8 mouse cellular contexts compared by ENCODE assay signal in genomic region chrX:98890072-98890405, GRCm38 (mm10). TPM values are rescaled to one million over a fixed set of nuclear protein-coding genes. Genes with fewer than 3 reads are reported as not detected.
DNase-seq lines count a peak whose midpoint lies in the region; ATAC-seq and TF ChIP-seq lines count a peak whose summit lies in the region.

No protein-coding gene starts in this region.

- no peak for TF ChIP-seq POLR2A in testis, adult 2 months (IDR thresholded peaks at IDR 0.05; ENCODE audit: control insufficient read depth, low read depth, low read length)

- TF ChIP-seq CTCF in testis, adult 2 months (IDR thresholded peaks at IDR 0.05; ENCODE audit: control insufficient read depth, insufficient read depth, insufficient replicate concordance, low read depth, low read length): no peak

- H3K4me2 ChIP-seq in liver, embryonic 13.5 days: peak overlapping the region; percentile 62
- H3K4me2 ChIP-seq in stomach, embryonic 16.5 days (ENCODE audit: low read depth, low read length): peak overlapping the region; percentile 59

- H3K9ac ChIP-seq in liver, embryonic 13.5 days: no peak overlapping the region; the same call in 1 of the 2 replicates
- peak overlapping the region; percentile 68 for H3K9ac ChIP-seq in stomach, embryonic 16.5 days (ENCODE audit: low read length)

- peak overlapping the region; percentile 83 for H3K4me3 ChIP-seq in testis, adult 2 months (ENCODE audit: control insufficient read depth, low read depth, low read length)
- H3K4me3 ChIP-seq in liver, embryonic 13.5 days (replicated peaks): peak overlapping the region; percentile 54
- H3K4me3 ChIP-seq in stomach, embryonic 16.5 days (replicated peaks; ENCODE audit: low read length): peak overlapping the region; percentile 58

- no peaks in the 10 kb centered on the region for H3K27me3 ChIP-seq in testis, adult 2 months (ENCODE audit: control insufficient read depth, insufficient read depth, low read length)
- H3K27me3 ChIP-seq in liver, embryonic 13.5 days: peaks cover 27% of the 10 kb centered on the region
- H3K27me3 ChIP-seq in stomach, embryonic 16.5 days (ENCODE audit: control insufficient read depth, insufficient read depth, low read length): no peaks in the 10 kb centered on the region; the same call in 1 of the 2 replicates

- 13% methylated on average over 14 of the region's 14 CpGs for WGBS in liver, embryonic 13.5 days (ENCODE audit: insufficient replicate concordance)
- 5% methylated on average over 14 of the region's 14 CpGs for WGBS in stomach, embryonic 16.5 days

- peak; percentile 3 for DNase-seq in gastrocnemius, postnatal 10 days
- DNase-seq in gastrocnemius, adult 8-10 months (ENCODE audit: low spot score in 2 of 2): no peak
- DNase-seq in testis, postnatal 14 days (ENCODE audit: low spot score): no peak
- DNase-seq in liver, embryonic 13.5 days: no peak
- DNase-seq in right cerebral cortex, postnatal 4 days: no peak
- no peak for DNase-seq in kidney, postnatal 10 days

- no peaks in the 10 kb centered on the region; the same call in 1 of the 2 replicates for H3K4me1 ChIP-seq in testis, adult 2 months (ENCODE audit: control insufficient read depth, insufficient read depth, low read length)
- H3K4me1 ChIP-seq in liver, embryonic 13.5 days (replicated peaks): no peaks in the 10 kb centered on the region
- no peaks in the 10 kb centered on the region for H3K4me1 ChIP-seq in stomach, embryonic 16.5 days (ENCODE audit: control insufficient read depth, insufficient read depth, low read length)

- no peaks in the 10 kb centered on the region for H3K36me3 ChIP-seq in testis, adult 2 months (ENCODE audit: control insufficient read depth, insufficient read depth, low read length)
- no peaks in the 10 kb centered on the region for H3K36me3 ChIP-seq in liver, embryonic 13.5 days
- H3K36me3 ChIP-seq in stomach, embryonic 16.5 days (ENCODE audit: control insufficient read depth, insufficient read depth, low read length): no peaks in the 10 kb centered on the region

- H3K9me3 ChIP-seq in liver, embryonic 13.5 days (replicated peaks): no peaks in the 10 kb centered on the region
- H3K9me3 ChIP-seq in stomach, embryonic 16.5 days (replicated peaks; ENCODE audit: control insufficient read depth, low read length): no peaks in the 10 kb centered on the region

- H3K27ac ChIP-seq in testis, adult 2 months (ENCODE audit: control insufficient read depth, insufficient read depth, low read depth, low read length): 0 out of 2 replicates have a peak overlapping the region, but pooled peaks have one; percentile 13
- no peak overlapping the region for H3K27ac ChIP-seq in liver, embryonic 13.5 days
- H3K27ac ChIP-seq in stomach, embryonic 16.5 days (ENCODE audit: low read length): peak overlapping the region; percentile 69; the same call in 1 of the 2 replicates

- ATAC-seq in liver, embryonic 13.5 days (ENCODE audit: low read depth): 0 out of 2 replicates have a peak, but pooled peaks have one; percentile 10
- ATAC-seq in stomach, embryonic 16.5 days (ENCODE audit: insufficient read depth, low FRiP score): no peak

RNA-seq across cellular contexts. Expression of gene Ophn1, which starts 0.8 kb away (rescaled TPM):
- total RNA-seq in gastrocnemius, postnatal 10 days (2021): 1 to 10 TPM; 7.1 to 8.7 TPM
- 1 to 10 TPM; 2.1 to 5.8 (median 3.6) TPM for total RNA-seq in gastrocnemius, adult 8-10 months (2022)
- 7.2 and 9.7 TPM in 2 replicates for polyA plus RNA-seq in testis, adult 2 months (2012; rRNA removed)
- polyA plus RNA-seq in liver, embryonic 13.5 days (2015; fragmentation: Nextera tagmentation; extraction: Ambion mirVana): 2.1 and 2.7 TPM in 2 replicates
- polyA plus RNA-seq in stomach, embryonic 16.5 days (2015; fragmentation: Nextera tagmentation; extraction: Ambion mirVana): 12.6 TPM in 2 replicates

RNA-seq across cellular contexts. Expression of gene Yipf6, which starts 46.1 kb away (rescaled TPM):
- total RNA-seq in gastrocnemius, postnatal 10 days (2021): 10 to 100 TPM; 15.0 to 18.4 TPM
- 10 to 100 TPM in 2 of 4 experiments, 1 to 10 TPM in 2; 8.3 to 10.7 (median 9.7) TPM for total RNA-seq in gastrocnemius, adult 8-10 months (2022)
- polyA plus RNA-seq in testis, adult 2 months (2012; rRNA removed): 16.9 and 23.9 TPM in 2 replicates
- 14.4 and 16.8 TPM in 2 replicates for polyA plus RNA-seq in liver, embryonic 13.5 days (2015; fragmentation: Nextera tagmentation; extraction: Ambion mirVana)
- polyA plus RNA-seq in stomach, embryonic 16.5 days (2015; fragmentation: Nextera tagmentation; extraction: Ambion mirVana): 29.7 and 33.8 TPM in 2 replicates
